Mouse (Mus musculus): ENCODE results near the gene Nnat. TPM values are rescaled to one million over a fixed set of nuclear protein-coding genes. Genes with fewer than 3 reads are reported as not detected.

The Nnat gene
- under 1 TPM; 0.29 to 0.39 TPM for total RNA-seq (2021)
- 6.0 TPM in 2 replicates for polyA plus RNA-seq (2012; rRNA removed)
- long read RNA-seq, partial matches to known transcripts, result 0 of 1 reads
- long read RNA-seq, other reads (novel, unspliced or antisense), result 1 of 1 reads

DNA sequence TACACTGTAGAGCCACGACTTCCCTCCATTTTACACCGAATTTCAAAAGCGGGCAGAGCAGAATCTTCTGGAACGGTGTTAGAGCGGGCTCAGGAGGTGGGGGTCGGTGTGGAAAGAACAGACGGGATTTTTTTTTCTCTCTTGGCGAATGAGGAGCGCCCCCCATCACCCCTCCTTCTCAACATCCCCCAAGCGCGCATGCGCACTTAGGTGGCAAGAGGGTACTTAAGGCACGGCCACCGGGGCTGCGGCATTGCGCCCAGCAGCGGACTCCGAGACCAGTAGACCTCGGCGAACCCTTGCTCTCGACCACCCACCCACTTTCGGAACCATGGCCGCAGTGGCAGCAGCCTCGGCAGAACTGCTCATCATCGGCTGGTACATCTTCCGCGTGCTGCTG is at the start of gene Nnat:
Gene Nnat (plus strand): TSS at position 221 of the 400 bp plus-strand sequence.
- intact Hi-C loops (cut with DNase I), result no loop called here
- no peak for DNase-seq
- Histone ChIP-seq H3K36me3 (ENCODE audit: control insufficient read depth, insufficient read depth, low read length) (no peaks in the 10 kb centered on the region; the same call in 1 of the 2 replicates), H3K4me3 (peak within 1 kb of the TSS; percentile 44), H3K4me1 (ENCODE audit: control insufficient read depth, insufficient read depth, low read length) (peaks cover 3% of the 10 kb centered on the region), H3K79me2 (replicated peaks; ENCODE audit: control insufficient read depth, insufficient read depth, low read length) (no peaks in the 10 kb centered on the region; the same call in 1 of the 2 replicates), H3K27ac (no peak within 1 kb of the TSS), H3K9ac (ENCODE audit: low read depth, low read length) (no peak within 1 kb of the TSS), H3K27me3 (ENCODE audit: control insufficient read depth, insufficient read depth, low read length) (no peaks in the 10 kb centered on the region)
- WGBS, result 56% methylated on average over 27 of the region's 27 CpGs
- TF ChIP-seq POLR2A (IDR thresholded peaks at IDR 0.05; ENCODE audit: insufficient read depth, low read depth, low read length), result no peak
- no peak for TF ChIP-seq CTCF (IDR thresholded peaks at IDR 0.05)
- TF ChIP-seq EP300 (IDR thresholded peaks at IDR 0.05; ENCODE audit: insufficient read depth, low read depth, low read length), result no peak

DNA sequence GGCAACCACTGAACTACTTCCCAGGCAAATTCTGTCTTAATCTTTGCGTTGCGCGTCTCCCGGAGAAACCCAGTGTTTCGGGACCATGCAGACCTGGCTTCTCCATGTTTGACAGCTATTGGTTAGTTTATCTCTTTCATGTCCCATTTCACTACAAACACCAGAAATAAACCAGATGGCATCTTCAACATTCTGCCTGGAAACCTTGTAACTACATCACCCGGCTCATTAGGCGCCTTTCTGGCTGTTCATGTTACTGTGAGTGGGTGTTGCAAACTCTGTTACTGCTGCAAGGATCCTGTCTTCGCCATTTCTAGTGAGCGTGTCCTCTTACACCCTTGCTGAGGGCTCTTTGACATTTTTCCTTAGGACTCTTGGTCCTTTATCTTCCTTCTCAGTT is 47.0 kb upstream of the Nnat start:
- Histone ChIP-seq H3K4me3 (no peak overlapping the region), H3K9ac (ENCODE audit: low read depth, low read length) (no peak overlapping the region), H3K79me2 (replicated peaks; ENCODE audit: control insufficient read depth, insufficient read depth, low read length) (no peaks in the 10 kb centered on the region), H3K27ac (no peak overlapping the region), H3K4me1 (ENCODE audit: control insufficient read depth, insufficient read depth, low read length) (no peaks in the 10 kb centered on the region), H3K27me3 (ENCODE audit: control insufficient read depth, insufficient read depth, low read length) (no peaks in the 10 kb centered on the region; the same call in 1 of the 2 replicates), H3K36me3 (ENCODE audit: control insufficient read depth, insufficient read depth, low read length) (no peaks in the 10 kb centered on the region)
- DNase-seq, result no peak
- TF ChIP-seq CTCF (IDR thresholded peaks at IDR 0.05) (no peak), EP300 (IDR thresholded peaks at IDR 0.05; ENCODE audit: insufficient read depth, low read depth, low read length) (no peak), POLR2A (IDR thresholded peaks at IDR 0.05; ENCODE audit: insufficient read depth, low read depth, low read length) (no peak)
- 81% methylated on average over 9 of the region's 9 CpGs for WGBS
- intact Hi-C loops (cut with DNase I), result no loop called here

DNA sequence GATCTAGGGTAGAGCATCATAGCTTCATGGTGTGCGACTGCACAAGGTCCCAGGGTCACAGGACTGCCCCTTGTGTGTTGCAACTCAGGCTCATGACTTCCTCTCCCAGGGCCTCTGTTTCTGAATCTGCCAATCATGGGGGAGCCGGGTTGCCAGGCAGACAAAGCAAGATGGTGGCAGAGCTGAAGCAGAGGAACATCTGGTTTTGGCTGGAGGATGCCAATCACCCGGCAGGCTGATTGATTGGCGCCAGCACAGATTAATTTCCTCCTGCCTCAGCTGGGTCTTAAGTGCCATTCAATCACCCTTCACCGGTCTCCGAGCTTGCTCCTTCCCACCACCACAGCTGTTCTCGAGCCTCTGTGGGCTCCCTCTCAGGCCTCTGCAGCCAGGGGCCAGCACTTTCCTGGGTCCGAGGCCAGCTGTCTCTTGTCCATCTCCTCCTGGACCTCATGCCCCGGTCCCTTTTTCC is 46.1 kb upstream of the Nnat start:
- DNase-seq, result no peak
- TF ChIP-seq EP300 (IDR thresholded peaks at IDR 0.05; ENCODE audit: insufficient read depth, low read depth, low read length) (no peak), POLR2A (IDR thresholded peaks at IDR 0.05; ENCODE audit: insufficient read depth, low read depth, low read length) (no peak), CTCF (IDR thresholded peaks at IDR 0.05) (no peak)
- Histone ChIP-seq H3K4me1 (ENCODE audit: control insufficient read depth, insufficient read depth, low read length) (no peaks in the 10 kb centered on the region), H3K9ac (ENCODE audit: low read depth, low read length) (no peak overlapping the region), H3K27me3 (ENCODE audit: control insufficient read depth, insufficient read depth, low read length) (no peaks in the 10 kb centered on the region; the same call in 1 of the 2 replicates), H3K36me3 (ENCODE audit: control insufficient read depth, insufficient read depth, low read length) (no peaks in the 10 kb centered on the region), H3K79me2 (replicated peaks; ENCODE audit: control insufficient read depth, insufficient read depth, low read length) (no peaks in the 10 kb centered on the region), H3K4me3 (no peak overlapping the region), H3K27ac (no peak overlapping the region)
- intact Hi-C loops (cut with DNase I), result no loop called here
- 48% methylated on average over 9 of the region's 9 CpGs for WGBS

DNA sequence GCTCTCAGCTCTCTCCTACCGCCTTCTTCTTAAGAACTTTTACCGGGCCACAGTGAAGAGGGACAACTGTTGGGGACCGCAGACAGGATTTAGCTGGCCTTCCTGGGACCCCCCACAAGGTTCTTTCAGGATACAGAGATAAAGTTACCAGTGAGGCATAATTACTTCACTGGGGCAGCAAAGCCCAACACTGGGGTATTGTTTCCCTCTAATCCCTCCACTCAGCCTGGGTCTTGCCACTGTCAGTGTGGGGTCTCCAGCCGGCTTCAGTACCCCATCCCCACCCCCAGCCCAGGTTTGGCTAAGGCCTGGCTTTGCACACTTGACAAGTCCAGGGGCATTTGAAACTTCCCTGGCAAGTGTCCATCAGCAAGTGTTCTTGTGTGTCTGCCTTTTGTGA is 45.5 kb upstream of the Nnat start:
- Histone ChIP-seq H3K4me3 (no peak overlapping the region), H3K4me1 (ENCODE audit: control insufficient read depth, insufficient read depth, low read length) (no peaks in the 10 kb centered on the region), H3K27me3 (ENCODE audit: control insufficient read depth, insufficient read depth, low read length) (no peaks in the 10 kb centered on the region; the same call in 1 of the 2 replicates), H3K79me2 (replicated peaks; ENCODE audit: control insufficient read depth, insufficient read depth, low read length) (no peaks in the 10 kb centered on the region), H3K27ac (no peak overlapping the region), H3K9ac (ENCODE audit: low read depth, low read length) (no peak overlapping the region), H3K36me3 (ENCODE audit: control insufficient read depth, insufficient read depth, low read length) (no peaks in the 10 kb centered on the region)
- WGBS, result 29% methylated on average over 4 of the region's 4 CpGs
- DNase-seq, result no peak
- no peak for TF ChIP-seq POLR2A (IDR thresholded peaks at IDR 0.05; ENCODE audit: insufficient read depth, low read depth, low read length)
- TF ChIP-seq EP300 (IDR thresholded peaks at IDR 0.05; ENCODE audit: insufficient read depth, low read depth, low read length), result no peak
- no peak for TF ChIP-seq CTCF (IDR thresholded peaks at IDR 0.05)
- intact Hi-C loops (cut with DNase I), result no loop called here

DNA sequence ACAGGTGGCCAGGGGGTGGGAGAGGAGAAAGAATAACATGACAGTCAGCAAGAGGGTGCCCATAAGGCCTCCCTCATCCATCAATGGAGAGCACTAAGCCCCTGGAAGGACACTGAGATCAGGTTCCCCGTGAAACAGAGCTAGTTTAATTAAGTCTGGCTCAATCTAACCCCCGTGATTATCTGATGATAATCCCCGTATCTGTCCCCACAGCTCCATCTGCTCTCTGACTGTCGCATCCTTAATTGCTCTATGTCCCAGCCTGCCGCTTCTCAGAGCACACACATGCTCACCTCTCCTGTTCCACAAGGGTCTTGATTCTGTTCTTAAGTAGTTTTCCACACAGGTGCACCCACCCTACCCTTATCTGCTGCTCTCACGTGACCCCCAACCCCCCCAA is 42.4 kb upstream of the Nnat start:
- no peak for DNase-seq
- Histone ChIP-seq H3K4me3 (no peak overlapping the region), H3K27ac (no peak overlapping the region), H3K79me2 (replicated peaks; ENCODE audit: control insufficient read depth, insufficient read depth, low read length) (no peaks in the 10 kb centered on the region), H3K36me3 (ENCODE audit: control insufficient read depth, insufficient read depth, low read length) (no peaks in the 10 kb centered on the region), H3K27me3 (ENCODE audit: control insufficient read depth, insufficient read depth, low read length) (no peaks in the 10 kb centered on the region; the same call in 1 of the 2 replicates), H3K4me1 (ENCODE audit: control insufficient read depth, insufficient read depth, low read length) (no peaks in the 10 kb centered on the region), H3K9ac (ENCODE audit: low read depth, low read length) (no peak overlapping the region)
- no peak for TF ChIP-seq POLR2A (IDR thresholded peaks at IDR 0.05; ENCODE audit: insufficient read depth, low read depth, low read length)
- TF ChIP-seq CTCF (IDR thresholded peaks at IDR 0.05), result no peak
- no peak for TF ChIP-seq EP300 (IDR thresholded peaks at IDR 0.05; ENCODE audit: insufficient read depth, low read depth, low read length)
- WGBS, result 54% methylated on average over 6 of the region's 6 CpGs
- intact Hi-C loops (cut with DNase I), result no loop called here

DNA sequence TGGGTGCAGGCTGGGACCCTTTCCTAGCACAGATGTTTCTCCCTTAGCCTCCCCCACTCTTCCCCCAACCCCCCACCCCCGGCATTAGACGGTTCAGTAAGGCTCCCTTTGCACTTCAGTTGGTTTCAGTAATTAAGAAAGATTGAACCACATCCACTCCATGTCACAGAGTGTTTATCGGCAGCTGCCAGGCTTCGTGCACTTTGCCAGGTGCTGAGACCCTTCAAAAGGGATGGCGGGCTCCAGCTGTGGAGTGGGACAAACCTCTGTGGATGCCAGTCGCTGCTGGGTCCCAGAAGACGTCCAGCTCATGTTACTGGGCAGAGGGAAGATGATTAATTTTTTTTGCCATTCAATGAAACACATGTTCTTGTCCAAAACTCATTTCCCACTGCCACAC is 41.4 kb upstream of the Nnat start:
- no peak for DNase-seq
- Histone ChIP-seq H3K4me3 (no peak overlapping the region), H3K27ac (no peak overlapping the region), H3K36me3 (ENCODE audit: control insufficient read depth, insufficient read depth, low read length) (no peaks in the 10 kb centered on the region), H3K27me3 (ENCODE audit: control insufficient read depth, insufficient read depth, low read length) (no peaks in the 10 kb centered on the region; the same call in 1 of the 2 replicates), H3K79me2 (replicated peaks; ENCODE audit: control insufficient read depth, insufficient read depth, low read length) (no peaks in the 10 kb centered on the region), H3K4me1 (ENCODE audit: control insufficient read depth, insufficient read depth, low read length) (no peaks in the 10 kb centered on the region), H3K9ac (ENCODE audit: low read depth, low read length) (no peak overlapping the region)
- TF ChIP-seq POLR2A (IDR thresholded peaks at IDR 0.05; ENCODE audit: insufficient read depth, low read depth, low read length) (no peak), EP300 (IDR thresholded peaks at IDR 0.05; ENCODE audit: insufficient read depth, low read depth, low read length) (no peak), CTCF (IDR thresholded peaks at IDR 0.05) (no peak)
- WGBS, result 69% methylated on average over 7 of the region's 7 CpGs
- intact Hi-C loops (cut with DNase I), result no loop called here
